Mouse (Mus musculus) myocyte (in vitro differentiated cells): Measurements from ENCODE around the gene Plekhm3. TPM values are rescaled to one million over a fixed set of nuclear protein-coding genes. Genes with fewer than 3 reads are reported as not detected.

Experiments used
- H3K27me3 ChIP-seq: one replicate; pipeline ENCODE4 v1.6.1; 2011; ENCODE audit not compliant: control insufficient read depth, insufficient read depth, insufficient read length
- H3K36me3 ChIP-seq: one replicate; pipeline ENCODE4 v1.6.1; 2011; ENCODE audit not compliant: control insufficient read depth, insufficient read depth
- H3K4me2 ChIP-seq: one replicate; pipeline ENCODE4 v1.6.1; 2011; ENCODE audit warnings: low read depth, control low read depth
- H3K4me3 ChIP-seq: one replicate; pipeline ENCODE4 v1.5.1; 2011; ENCODE audit warnings: mild to moderate bottlenecking, control low read depth, moderate library complexity
- H3K79me2 ChIP-seq: one replicate; pipeline ENCODE4 v1.6.1; 2011; ENCODE audit not compliant: control insufficient read depth, insufficient read depth
- H3ac ChIP-seq: one replicate; pipeline ENCODE4 v1.6.1; 2011; ENCODE audit not compliant: control insufficient read depth, insufficient read length
- CEBPB ChIP-seq: IDR thresholded peaks from 2 replicates; pipeline ENCODE4 v1.6.1; 2011; ENCODE audit warnings: mild to moderate bottlenecking, moderate library complexity; ENCODE audit not compliant: poor library complexity, insufficient read depth, severe bottlenecking
- E2F4 ChIP-seq: IDR thresholded peaks from one replicate; pipeline ENCODE4 v1.6.1; 2011; ENCODE audit warnings: mild to moderate bottlenecking, control low read depth, moderate library complexity; ENCODE audit not compliant: insufficient read depth
- MAX ChIP-seq: IDR thresholded peaks from one replicate; pipeline ENCODE4 v1.6.1; 2011; ENCODE audit warnings: low read depth, mild to moderate bottlenecking, control low read depth
- MYOD1 ChIP-seq, 3 experiments: IDR thresholded peaks; one replicate each; pipeline ENCODE4 v1.6.1; 2011; ENCODE audit warnings: control low read depth in 2 of 3, low read depth in 2 of 3, mild to moderate bottlenecking in 2 of 3, moderate library complexity in 1 of 3; ENCODE audit not compliant: insufficient read length in 2 of 3, control insufficient read depth in 1 of 3
- MYOG ChIP-seq, 3 experiments: IDR thresholded peaks; one replicate each; pipeline ENCODE4 v1.6.1; 2011; ENCODE audit warnings: control low read depth in 2 of 3, low read depth in 2 of 3, mild to moderate bottlenecking in 2 of 3; ENCODE audit not compliant: insufficient read length in 2 of 3, control insufficient read depth in 1 of 3, insufficient read depth in 1 of 3
- POLR2A ChIP-seq: IDR thresholded peaks from one replicate; pipeline ENCODE4 v1.6.1; 2011; ENCODE audit warnings: low read depth, mild to moderate bottlenecking, control low read depth, moderate library complexity; ENCODE audit not compliant: insufficient read length
- POLR2AphosphoS2 ChIP-seq: IDR thresholded peaks from one replicate; pipeline ENCODE4 v1.6.1; 2011; ENCODE audit warnings: low read depth, control low read depth; ENCODE audit not compliant: insufficient read length
- REST ChIP-seq: IDR thresholded peaks from one replicate; pipeline ENCODE4 v1.6.1; 2011; ENCODE audit warnings: mild to moderate bottlenecking, control low read depth, moderate library complexity; ENCODE audit not compliant: insufficient read depth, insufficient read length
- SRF ChIP-seq: IDR thresholded peaks from one replicate; pipeline ENCODE4 v1.6.1; 2011; ENCODE audit warnings: low read depth; ENCODE audit not compliant: control insufficient read depth, insufficient read length
- TCF12 ChIP-seq: IDR thresholded peaks from one replicate; pipeline ENCODE4 v1.6.1; 2011; ENCODE audit warnings: mild to moderate bottlenecking, control low read depth; ENCODE audit not compliant: poor library complexity, insufficient read depth, severe bottlenecking
- TCF3 ChIP-seq: IDR thresholded peaks from one replicate; pipeline ENCODE4 v1.6.1; 2011; ENCODE audit warnings: low read depth, control low read depth; ENCODE audit not compliant: insufficient read length
- USF1 ChIP-seq: IDR thresholded peaks from one replicate; pipeline ENCODE4 v1.6.1; 2011; ENCODE audit warnings: low read depth, mild to moderate bottlenecking, control low read depth, moderate library complexity
- polyA plus RNA-seq: library from polyadenylated mRNA; unstranded; fragments of >200 nt; fragmentation: generic; extraction: Trizol; gene quantifications from one replicate; pipeline ENCODE4 v1.2.1, GENCODE M21; 2012; ENCODE audit warnings: missing spikeins

Gene Plekhm3
- polyA plus RNA-seq, 1 experiment = 3.9 TPM

- no peaks in the 10 kb centered on the region for H3K27me3 ChIP-seq
- H3K4me2 ChIP-seq = no peak overlapping the region
- TF ChIP-seq TCF12 (no peak), POLR2AphosphoS2 (no peak), SRF (no peak), MYOG (IDR thresholded peaks at IDR 0.05; ENCODE audit: control insufficient read depth in 1 of 3, insufficient read depth in 1 of 3, insufficient read length in 2 of 3, low read depth in 2 of 3) (no peak), REST (no peak), MYOD1 (IDR thresholded peaks at IDR 0.05; ENCODE audit: control insufficient read depth in 1 of 3, insufficient read length in 2 of 3, low read depth in 2 of 3) (no peak), TCF3 (no peak), CEBPB (no peak), USF1 (no peak), MAX (no peak), POLR2A (no peak), E2F4 (no peak)
- no peak overlapping the region for H3ac ChIP-seq
- H3K36me3 ChIP-seq = no peaks in the 10 kb centered on the region
- H3K4me3 ChIP-seq = no peak overlapping the region
- H3K79me2 ChIP-seq = no peaks in the 10 kb centered on the region
Observed at GRCm38 (mm10) chr1:64792521-64793233, 163.9 kb downstream of the Plekhm3 start.

GRCm38 (mm10) chr1:64791826-64792225 lies 164.8 kb downstream of the Plekhm3 start:
- H3K4me3 ChIP-seq = no peak overlapping the region
- H3ac ChIP-seq = no peak overlapping the region
- no peaks in the 10 kb centered on the region for H3K36me3 ChIP-seq
- no peak overlapping the region for H3K4me2 ChIP-seq
- H3K79me2 ChIP-seq = no peaks in the 10 kb centered on the region
- H3K27me3 ChIP-seq = no peaks in the 10 kb centered on the region
- TF ChIP-seq E2F4 = no peak
- no peak for TF ChIP-seq MYOD1 (IDR thresholded peaks at IDR 0.05; ENCODE audit: control insufficient read depth in 1 of 3, insufficient read length in 2 of 3, low read depth in 2 of 3)
- TF ChIP-seq TCF3 = no peak
- no peak for TF ChIP-seq POLR2A
- no peak for TF ChIP-seq MYOG (IDR thresholded peaks at IDR 0.05; ENCODE audit: control insufficient read depth in 1 of 3, insufficient read depth in 1 of 3, insufficient read length in 2 of 3, low read depth in 2 of 3)
- TF ChIP-seq TCF12 = no peak
- no peak for TF ChIP-seq SRF
- no peak for TF ChIP-seq CEBPB

GRCm38 (mm10) chr1:64790806-64791790 lies 165.5 kb downstream of the Plekhm3 start:
- TF ChIP-seq E2F4 (no peak), CEBPB (no peak), TCF3 (no peak), MYOG (IDR thresholded peaks at IDR 0.05; ENCODE audit: control insufficient read depth in 1 of 3, insufficient read depth in 1 of 3, insufficient read length in 2 of 3, low read depth in 2 of 3) (peak in 1 of 3 experiments; percentile 5), REST (no peak), SRF (no peak), USF1 (no peak)
- no peak overlapping the region for H3K4me2 ChIP-seq
- no peak overlapping the region for H3K4me3 ChIP-seq
- no peaks in the 10 kb centered on the region for H3K79me2 ChIP-seq
- H3ac ChIP-seq = no peak overlapping the region
- no peaks in the 10 kb centered on the region for H3K36me3 ChIP-seq
- no peaks in the 10 kb centered on the region for H3K27me3 ChIP-seq

- Histone ChIP-seq H3K36me3 (no peaks in the 10 kb centered on the region), H3K4me3 (no peak overlapping the region), H3K79me2 (no peaks in the 10 kb centered on the region), H3K27me3 (no peaks in the 10 kb centered on the region), H3K4me2 (no peak overlapping the region), H3ac (no peak overlapping the region)
- no peak for TF ChIP-seq E2F4
- no peak for TF ChIP-seq POLR2AphosphoS2
- peak in 1 of 3 experiments; percentile 49 for TF ChIP-seq MYOD1 (IDR thresholded peaks at IDR 0.05; ENCODE audit: control insufficient read depth in 1 of 3, insufficient read length in 2 of 3, low read depth in 2 of 3)
- TF ChIP-seq CEBPB = no peak
- TF ChIP-seq TCF12 = no peak
- TF ChIP-seq POLR2A = no peak
- peak in 1 of 3 experiments; percentile 68 for TF ChIP-seq MYOG (IDR thresholded peaks at IDR 0.05; ENCODE audit: control insufficient read depth in 1 of 3, insufficient read depth in 1 of 3, insufficient read length in 2 of 3, low read depth in 2 of 3)
- TF ChIP-seq SRF = peak; percentile 87
- TF ChIP-seq MAX = no peak
- TF ChIP-seq TCF3 = no peak
Observed at GRCm38 (mm10) chr1:64787701-64788515, 168.7 kb downstream of the Plekhm3 start.
